Mouse (Mus musculus): Measurements from ENCODE around the gene Sart1.

DNA sequence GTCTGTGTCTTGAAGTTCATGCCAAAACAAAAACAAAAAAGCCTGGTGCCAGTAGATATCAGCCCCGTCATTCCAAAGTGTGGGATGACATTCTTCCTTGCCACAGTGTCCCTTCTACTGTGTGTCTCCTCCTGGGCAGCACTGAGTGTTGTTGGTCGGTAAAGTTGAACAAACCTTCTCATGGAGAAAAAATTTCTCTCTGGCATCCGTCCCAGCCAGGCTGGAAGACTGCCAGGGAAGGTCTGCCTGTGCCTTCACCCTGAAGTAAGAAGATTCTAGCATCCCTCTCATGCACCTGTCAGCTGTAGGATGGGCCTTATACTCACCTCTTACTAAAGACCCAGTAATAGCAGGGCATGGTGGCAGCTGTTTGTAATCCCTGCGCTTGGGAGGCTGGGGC is 4.4 kb upstream of the Sart1 start:
- no peak for TF ChIP-seq POLR2A (IDR thresholded peaks at IDR 0.05; ENCODE audit: borderline replicate concordance, insufficient read depth, low read length)
- TF ChIP-seq CTCF (IDR thresholded peaks at IDR 0.05; ENCODE audit: borderline replicate concordance, insufficient read depth, low read depth, low read length): no peak

Data from cerebellum, adult 2 months (tissue).